Mouse (Mus musculus): ENCODE results near the gene Peg10. TPM values are rescaled to one million over a fixed set of nuclear protein-coding genes. Genes with fewer than 3 reads are reported as not detected.
"Not testable (repeated sequence)": the region's sequence is repeated elsewhere in the genome, so short reads cannot be mapped to it uniquely, and the experiment has no call there.

Gene Peg10
- polyA plus RNA-seq, 1 experiment from 2014 or later, result 14.8 TPM

GRCm38 (mm10) chr6:4761415-4762142 is 14.5 kb downstream of the Peg10 start:
- not testable (repeated sequence) for DNase-seq (ENCODE audit: low spot score); H3K36me3 ChIP-seq (ENCODE audit: control insufficient read depth, insufficient read depth, low read length); ATAC-seq (ENCODE audit: insufficient read depth, low FRiP score, low TSS enrichment); H3K27me3 ChIP-seq (ENCODE audit: control insufficient read depth, insufficient read depth, low read length); H3K4me1 ChIP-seq (ENCODE audit: control insufficient read depth, insufficient read depth, low read length); H3K9me3 ChIP-seq (ENCODE audit: control insufficient read depth, low read length); H3K27ac ChIP-seq (ENCODE audit: low read depth, low read length); H3K4me2 ChIP-seq (ENCODE audit: low read depth); H3K4me3 ChIP-seq (ENCODE audit: low read depth, low read length); H3K9ac ChIP-seq (ENCODE audit: low read length)
- 44% methylated on average over 3 of the region's 3 CpGs for WGBS

DNA sequence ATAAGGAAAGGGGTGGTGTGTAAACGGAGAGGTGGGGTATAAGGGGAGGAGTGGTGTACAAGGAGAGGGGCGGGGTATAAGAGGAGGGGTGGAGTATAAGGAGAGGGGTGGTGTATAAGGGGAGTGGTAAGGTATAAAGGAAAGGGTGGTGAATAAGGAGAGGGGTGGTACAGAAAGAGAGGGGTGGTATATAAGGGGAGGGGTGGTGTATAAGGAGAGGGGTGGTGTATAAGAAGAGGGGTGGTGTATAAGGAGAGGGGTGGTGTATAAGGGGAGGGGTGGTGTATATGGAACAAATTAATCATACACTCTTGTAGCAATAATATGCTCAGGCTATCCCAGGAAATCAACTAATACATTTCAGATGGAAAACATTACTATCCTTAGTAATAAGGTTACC is 15.1 kb downstream of the Peg10 start:
- no peak for DNase-seq (ENCODE audit: low spot score)
- H3K27ac ChIP-seq (ENCODE audit: low read depth, low read length), result no peak overlapping the region
- no peak overlapping the region for H3K4me2 ChIP-seq (ENCODE audit: low read depth)
- H3K4me3 ChIP-seq (ENCODE audit: low read depth, low read length), result no peak overlapping the region
- H3K4me1 ChIP-seq (ENCODE audit: control insufficient read depth, insufficient read depth, low read length), result no peaks in the 10 kb centered on the region
- H3K27me3 ChIP-seq (ENCODE audit: control insufficient read depth, insufficient read depth, low read length), result no peaks in the 10 kb centered on the region
- no peaks in the 10 kb centered on the region for H3K36me3 ChIP-seq (ENCODE audit: control insufficient read depth, insufficient read depth, low read length)
- no peak overlapping the region for H3K9ac ChIP-seq (ENCODE audit: low read length)
- H3K9me3 ChIP-seq (ENCODE audit: control insufficient read depth, low read length), result no peaks in the 10 kb centered on the region
- peak; percentile 97 for ATAC-seq (ENCODE audit: insufficient read depth, low FRiP score, low TSS enrichment)
- 36% methylated on average over 2 of the region's 2 CpGs for WGBS

- ATAC-seq (ENCODE audit: insufficient read depth, low FRiP score, low TSS enrichment), result no peak
- Histone ChIP-seq H3K4me3 (ENCODE audit: low read depth, low read length) (no peak overlapping the region), H3K9me3 (ENCODE audit: control insufficient read depth, low read length) (no peaks in the 10 kb centered on the region), H3K9ac (ENCODE audit: low read length) (no peak overlapping the region), H3K27me3 (ENCODE audit: control insufficient read depth, insufficient read depth, low read length) (no peaks in the 10 kb centered on the region), H3K36me3 (ENCODE audit: control insufficient read depth, insufficient read depth, low read length) (no peaks in the 10 kb centered on the region), H3K4me2 (ENCODE audit: low read depth) (no peak overlapping the region), H3K4me1 (ENCODE audit: control insufficient read depth, insufficient read depth, low read length) (no peaks in the 10 kb centered on the region), H3K27ac (ENCODE audit: low read depth, low read length) (no peak overlapping the region)
- 97% methylated on average over 1 of the region's 1 CpGs for WGBS
- no peak for DNase-seq (ENCODE audit: low spot score)
Observed at GRCm38 (mm10) chr6:4796281-4796680, 49.2 kb downstream of the Peg10 start.

- ATAC-seq (ENCODE audit: insufficient read depth, low FRiP score, low TSS enrichment); H3K4me3 ChIP-seq (ENCODE audit: low read depth, low read length): not testable (repeated sequence)
Observed at GRCm38 (mm10) chr6:4797317-4797716, 50.2 kb downstream of the Peg10 start.

GRCm38 (mm10) chr6:4798382-4798781 is 51.3 kb downstream of the Peg10 start:
- Histone ChIP-seq H3K27me3 (ENCODE audit: control insufficient read depth, insufficient read depth, low read length) (no peaks in the 10 kb centered on the region), H3K9ac (ENCODE audit: low read length) (no peak overlapping the region), H3K27ac (ENCODE audit: low read depth, low read length) (no peak overlapping the region), H3K36me3 (ENCODE audit: control insufficient read depth, insufficient read depth, low read length) (no peaks in the 10 kb centered on the region), H3K4me2 (ENCODE audit: low read depth) (no peak overlapping the region), H3K4me3 (ENCODE audit: low read depth, low read length) (no peak overlapping the region), H3K9me3 (ENCODE audit: control insufficient read depth, low read length) (no peaks in the 10 kb centered on the region), H3K4me1 (ENCODE audit: control insufficient read depth, insufficient read depth, low read length) (no peaks in the 10 kb centered on the region)
- ATAC-seq (ENCODE audit: insufficient read depth, low FRiP score, low TSS enrichment) (no peak), DNase-seq (ENCODE audit: low spot score) (no peak)
- WGBS, result 87% methylated on average over 2 of the region's 2 CpGs

More at GRCm38 (mm10) chr6:4797317-4797716, 50.2 kb downstream of the Peg10 start:
- DNase-seq (ENCODE audit: low spot score); H3K36me3 ChIP-seq (ENCODE audit: control insufficient read depth, insufficient read depth, low read length); H3K27me3 ChIP-seq (ENCODE audit: control insufficient read depth, insufficient read depth, low read length); H3K27ac ChIP-seq (ENCODE audit: low read depth, low read length); H3K4me1 ChIP-seq (ENCODE audit: control insufficient read depth, insufficient read depth, low read length); H3K9me3 ChIP-seq (ENCODE audit: control insufficient read depth, low read length); H3K4me2 ChIP-seq (ENCODE audit: low read depth); H3K9ac ChIP-seq (ENCODE audit: low read length): not testable (repeated sequence)

DNA sequence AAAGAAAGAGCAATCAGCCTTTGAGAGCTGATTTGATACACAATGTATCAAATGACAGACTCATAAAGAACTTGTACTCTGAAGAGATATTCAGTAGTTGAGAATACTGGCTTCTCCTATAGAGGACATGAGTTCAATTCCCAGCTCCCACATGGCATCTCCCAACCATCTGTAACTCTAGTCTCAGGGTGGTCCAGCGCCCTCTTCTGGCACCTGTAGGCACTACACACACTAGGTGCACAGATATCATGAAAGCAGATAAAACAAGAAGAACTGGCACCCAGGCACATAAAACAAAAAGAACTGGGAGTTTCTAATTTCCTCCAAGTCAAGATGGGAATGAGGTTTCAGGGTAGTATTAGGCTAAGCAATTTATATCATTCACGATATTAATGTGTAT is 52.3 kb downstream of the Peg10 start:
- no peak overlapping the region for H3K4me2 ChIP-seq (ENCODE audit: low read depth)
- H3K9me3 ChIP-seq (ENCODE audit: control insufficient read depth, low read length), result no peaks in the 10 kb centered on the region
- no peaks in the 10 kb centered on the region for H3K4me1 ChIP-seq (ENCODE audit: control insufficient read depth, insufficient read depth, low read length)
- H3K27ac ChIP-seq (ENCODE audit: low read depth, low read length), result no peak overlapping the region
- H3K27me3 ChIP-seq (ENCODE audit: control insufficient read depth, insufficient read depth, low read length), result no peaks in the 10 kb centered on the region
- no peaks in the 10 kb centered on the region for H3K36me3 ChIP-seq (ENCODE audit: control insufficient read depth, insufficient read depth, low read length)
- 78% methylated on average over 2 of the region's 2 CpGs for WGBS
- DNase-seq (ENCODE audit: low spot score) (no peak), ATAC-seq (ENCODE audit: insufficient read depth, low FRiP score, low TSS enrichment) (no peak)
- H3K9ac ChIP-seq (ENCODE audit: low read length), result no peak overlapping the region
- no peak overlapping the region for H3K4me3 ChIP-seq (ENCODE audit: low read depth, low read length)

- 68% methylated on average over 12 of the region's 12 CpGs for WGBS
- ATAC-seq (ENCODE audit: insufficient read depth, low FRiP score, low TSS enrichment), result no peak
- Histone ChIP-seq H3K36me3 (ENCODE audit: control insufficient read depth, insufficient read depth, low read length) (no peaks in the 10 kb centered on the region), H3K4me2 (ENCODE audit: low read depth) (no peak overlapping the region), H3K9ac (ENCODE audit: low read length) (no peak overlapping the region), H3K27me3 (ENCODE audit: control insufficient read depth, insufficient read depth, low read length) (no peaks in the 10 kb centered on the region), H3K9me3 (ENCODE audit: control insufficient read depth, low read length) (no peaks in the 10 kb centered on the region), H3K4me3 (ENCODE audit: low read depth, low read length) (no peak overlapping the region), H3K27ac (ENCODE audit: low read depth, low read length) (no peak overlapping the region), H3K4me1 (ENCODE audit: control insufficient read depth, insufficient read depth, low read length) (no peaks in the 10 kb centered on the region)
- DNase-seq (ENCODE audit: low spot score), result no peak
Observed at GRCm38 (mm10) chr6:4806981-4807380, 59.9 kb downstream of the Peg10 start.

Other genes with a start within 250 kb of the Peg10 start
- 150 and 167 TPM in 2 replicates for gene Col1a2, start 242.5 kb upstream of the Peg10 start, polyA plus RNA-seq (2014; fragmentation: Nextera tagmentation; extraction: Ambion mirVana)
- 50.2 and 52.9 TPM in 2 replicates for gene Casd1, start 146.5 kb upstream of the Peg10 start, polyA plus RNA-seq (2014; fragmentation: Nextera tagmentation; extraction: Ambion mirVana)
- gene Sgce, start 99 bp upstream of the Peg10 start, polyA plus RNA-seq (2014; fragmentation: Nextera tagmentation; extraction: Ambion mirVana), result 55.1 and 57.6 TPM in 2 replicates
- 16.7 and 17.8 TPM in 2 replicates for gene Ppp1r9a, start 155.6 kb downstream of the Peg10 start, polyA plus RNA-seq (2014; fragmentation: Nextera tagmentation; extraction: Ambion mirVana)